Mouse (Mus musculus) ovary, adult 18-20 months (tissue): ENCODE data around the gene Gnai3.

Experiments
- DNase-seq: peaks from one replicate; pipeline ENCODE4 v3.0.0; 2022; ENCODE audit warnings: low spot score, mixed read lengths

The Gnai3 gene

DNA sequence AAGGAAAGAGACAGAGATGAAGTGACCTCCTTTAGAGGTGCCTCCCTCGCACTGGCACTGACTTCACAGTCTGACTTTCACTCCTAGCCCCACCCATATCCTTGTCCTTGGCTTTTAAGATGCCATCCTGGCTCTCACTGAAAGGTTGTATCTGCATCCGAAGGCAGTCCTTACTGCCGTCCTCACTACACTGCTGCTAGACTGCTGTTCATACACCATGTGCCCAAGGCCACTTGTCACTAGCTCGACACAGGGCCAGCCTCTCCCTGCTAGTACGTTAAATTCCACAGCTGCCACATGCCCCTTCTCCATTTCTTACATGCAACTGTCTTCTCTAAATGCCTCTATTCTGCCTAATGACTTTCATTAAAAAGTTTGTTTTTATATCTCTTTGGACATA, 34.6 kb downstream of the Gnai3 start:
- DNase-seq: no peak

DNA sequence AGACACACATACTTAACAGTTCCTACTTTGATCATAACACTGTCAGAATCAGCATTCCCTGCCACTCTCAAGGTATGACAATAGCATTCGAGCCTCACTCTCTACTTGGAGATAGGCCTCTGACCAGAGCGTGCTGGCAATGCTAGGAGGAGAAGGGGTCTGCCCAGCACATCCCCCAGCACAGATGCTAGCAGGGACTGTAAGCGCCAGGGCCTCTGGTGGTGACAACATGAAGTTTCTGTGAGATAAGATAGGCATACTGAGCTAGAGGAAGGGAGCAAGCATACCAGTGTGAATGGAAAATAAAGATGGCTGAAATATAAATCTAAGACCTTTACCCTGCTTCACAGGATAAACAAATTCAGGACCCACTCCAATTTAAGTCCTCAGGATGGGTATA, 40.7 kb downstream of the Gnai3 start:
- no peak for DNase-seq

- no peak for DNase-seq
Measured at GRCm38 (mm10) chr3:108102075-108102474, 43.9 kb downstream of the Gnai3 start.

GRCm38 (mm10) chr3:108101594-108101993, 44.4 kb downstream of the Gnai3 start:
- no peak for DNase-seq

DNA sequence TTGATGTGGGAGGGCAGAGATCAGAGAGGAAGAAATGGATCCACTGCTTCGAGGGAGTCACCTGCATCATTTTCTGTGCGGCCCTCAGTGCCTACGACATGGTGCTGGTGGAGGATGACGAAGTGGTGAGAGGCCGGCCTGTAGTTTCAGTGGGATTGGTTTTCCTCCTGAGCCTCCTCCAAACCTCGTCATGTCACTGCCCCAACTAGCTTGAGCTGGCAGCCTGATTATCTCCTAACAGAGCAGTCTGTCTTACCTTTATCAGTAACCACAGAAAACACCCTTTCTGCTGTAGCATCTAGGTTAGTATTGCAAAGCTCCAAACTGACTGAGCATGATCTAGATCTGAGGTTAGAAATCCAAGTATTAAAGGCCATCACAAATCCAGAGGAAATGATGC, 47.6 kb downstream of the Gnai3 start:
- DNase-seq: no peak

- DNase-seq: no peak
Measured at GRCm38 (mm10) chr3:108097656-108098055, 48.3 kb downstream of the Gnai3 start.

GRCm38 (mm10) chr3:108096726-108097125, 49.2 kb downstream of the Gnai3 start:
- no peak for DNase-seq

- no peak for DNase-seq
Measured at GRCm38 (mm10) chr3:108096226-108096625, 49.7 kb downstream of the Gnai3 start.

DNA sequence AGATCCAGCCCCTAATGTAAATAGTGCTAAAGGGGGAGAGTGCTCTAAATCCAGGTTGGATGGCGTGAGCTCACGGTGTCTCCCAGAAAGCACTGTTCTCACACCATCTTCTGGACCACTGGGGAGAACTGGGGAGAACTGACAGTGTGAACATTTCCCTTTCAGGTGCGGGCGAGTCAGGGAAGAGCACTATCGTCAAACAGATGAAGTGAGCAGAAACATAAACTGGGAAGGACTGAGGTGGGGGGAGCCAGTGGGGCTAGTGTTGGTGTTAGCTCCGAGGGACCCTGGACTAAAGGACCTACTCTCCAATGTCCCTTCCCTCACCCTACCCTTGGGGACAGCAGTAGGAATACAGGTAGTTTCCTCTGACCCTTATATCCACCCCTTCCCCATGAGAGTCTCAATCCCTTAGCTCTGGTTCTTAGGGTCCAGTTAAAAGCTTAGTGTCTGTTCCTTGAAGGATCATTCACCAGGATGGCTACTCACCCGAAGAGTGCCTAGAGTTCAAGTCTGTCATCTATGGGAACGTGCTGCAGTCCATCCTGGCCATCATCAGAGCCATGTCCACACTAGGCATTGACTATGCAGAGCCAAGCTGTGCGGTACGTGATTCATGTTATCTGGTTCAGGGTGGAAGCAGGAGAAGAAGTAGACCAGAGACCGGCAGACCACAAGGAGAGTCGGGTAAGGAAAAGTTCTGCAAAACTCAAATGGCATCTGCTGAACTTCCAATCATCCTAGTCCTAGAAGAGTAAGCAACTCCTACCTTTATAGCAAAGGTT, 50.8 kb downstream of the Gnai3 start:
- no peak for DNase-seq

GRCm38 (mm10) chr3:108094146-108094545, 51.8 kb downstream of the Gnai3 start:
- DNase-seq: no peak

DNA sequence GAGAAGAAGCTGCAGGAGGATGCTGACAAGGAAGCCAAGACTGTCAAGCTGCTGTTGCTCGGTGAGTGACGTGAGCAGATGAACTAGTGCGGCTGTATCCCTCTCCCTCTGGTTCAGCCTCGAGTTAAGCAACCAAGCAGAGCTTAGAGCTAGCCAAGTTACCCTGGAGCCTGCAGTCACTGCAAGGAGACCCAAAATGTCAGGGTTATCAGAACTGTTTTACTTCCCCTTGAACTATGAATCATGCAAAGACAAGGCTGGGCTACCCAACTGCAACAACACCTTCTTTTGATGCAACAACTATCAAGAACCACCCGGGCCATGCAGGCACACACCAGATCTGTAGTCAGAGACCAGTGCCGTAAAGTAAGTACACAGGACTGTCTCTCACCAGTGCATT, 52.6 kb downstream of the Gnai3 start:
- DNase-seq: no peak

DNA sequence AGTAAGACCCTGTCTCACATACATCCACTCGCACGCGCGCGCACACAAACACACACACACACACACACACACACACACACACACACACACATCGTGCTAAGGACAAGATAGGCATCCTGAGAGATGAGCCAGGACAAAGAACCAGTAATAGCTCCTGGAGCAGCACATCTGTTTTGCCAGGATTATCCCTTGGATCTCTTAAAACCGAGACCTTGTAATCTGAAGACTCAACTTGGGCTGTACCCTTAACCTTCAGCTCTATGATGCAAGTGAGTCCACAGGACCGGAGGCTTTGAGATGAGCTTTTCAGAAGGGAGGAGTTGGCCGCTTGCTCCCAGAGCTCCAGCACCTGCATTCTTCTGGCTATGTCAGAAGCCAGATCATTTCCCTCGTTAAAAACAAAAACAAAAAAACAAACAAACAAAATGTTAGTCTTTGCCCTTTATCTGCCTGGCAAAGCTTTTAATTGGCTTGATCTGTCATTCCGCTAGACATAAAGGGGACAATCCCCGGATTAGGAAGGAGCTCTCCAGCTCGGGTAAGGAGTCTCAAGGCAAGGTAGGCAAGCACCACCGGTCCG, 53.3 kb downstream of the Gnai3 start, which contains the start of gene Gnat2:
Gene Gnat2, plus strand, starts transcription at position 254 of the 580 bp plus-strand sequence.
- DNase-seq: no peak

GRCm38 (mm10) chr3:108092030-108092429, 53.9 kb downstream of the Gnai3 start:
- DNase-seq: no peak

GRCm38 (mm10) chr3:108090561-108090960, 55.4 kb downstream of the Gnai3 start:
- no peak for DNase-seq

DNA sequence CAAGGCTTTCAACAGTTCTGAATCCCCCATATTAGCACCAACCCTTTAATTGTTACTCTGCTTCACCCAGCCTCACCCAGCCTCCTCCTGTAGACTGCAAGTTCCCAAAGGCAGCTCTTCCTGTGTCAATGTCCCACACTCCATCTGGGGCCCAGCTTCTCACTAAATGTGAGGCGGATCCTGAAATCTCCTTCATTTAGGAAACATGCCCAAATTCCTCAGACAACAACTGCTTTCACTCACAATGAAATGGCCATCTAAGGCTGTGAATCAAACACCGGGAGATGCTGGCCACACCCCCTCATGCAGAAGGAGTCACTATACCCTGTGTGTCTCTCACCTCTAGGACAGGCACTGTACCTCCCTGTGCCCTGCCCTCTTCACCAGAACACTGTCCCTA, 56.0 kb downstream of the Gnai3 start:
- no peak for DNase-seq

GRCm38 (mm10) chr3:108088842-108089380, 57.0 kb downstream of the Gnai3 start:
- peak; percentile 45 for DNase-seq

GRCm38 (mm10) chr3:108087329-108087728, 58.6 kb downstream of the Gnai3 start:
- DNase-seq: no peak

- peak; percentile 74 for DNase-seq
Measured at GRCm38 (mm10) chr3:108086470-108086979, 59.4 kb downstream of the Gnai3 start, which contains the start of gene Ampd2. Gene Ampd2 (minus strand): TSS chr3:108086651.

GRCm38 (mm10) chr3:108085721-108086469, 60.1 kb downstream of the Gnai3 start:
- DNase-seq: peak; percentile 82

DNA sequence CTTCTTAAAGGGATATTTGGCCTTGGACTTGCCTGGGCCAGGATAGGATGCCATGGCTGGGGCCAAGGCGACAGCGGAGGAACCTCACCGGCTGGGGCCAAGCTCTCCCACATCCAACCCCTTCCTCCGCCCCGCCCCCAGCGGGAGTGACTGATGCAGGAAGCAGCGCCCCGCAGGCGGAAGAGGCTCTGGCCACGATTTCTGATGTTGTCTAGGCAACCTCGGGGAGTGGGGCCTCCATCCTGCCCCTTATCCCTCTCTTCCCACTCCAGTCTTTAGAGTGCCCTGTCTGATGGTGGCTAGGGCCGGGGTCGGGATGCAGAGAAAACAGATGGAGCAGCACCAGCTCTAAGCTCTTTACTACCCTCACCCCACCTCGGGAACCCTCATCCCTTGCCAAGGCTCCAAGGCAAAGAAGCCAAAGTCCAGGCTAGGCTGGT, 60.6 kb downstream of the Gnai3 start:
- peak; percentile 88 for DNase-seq

DNA sequence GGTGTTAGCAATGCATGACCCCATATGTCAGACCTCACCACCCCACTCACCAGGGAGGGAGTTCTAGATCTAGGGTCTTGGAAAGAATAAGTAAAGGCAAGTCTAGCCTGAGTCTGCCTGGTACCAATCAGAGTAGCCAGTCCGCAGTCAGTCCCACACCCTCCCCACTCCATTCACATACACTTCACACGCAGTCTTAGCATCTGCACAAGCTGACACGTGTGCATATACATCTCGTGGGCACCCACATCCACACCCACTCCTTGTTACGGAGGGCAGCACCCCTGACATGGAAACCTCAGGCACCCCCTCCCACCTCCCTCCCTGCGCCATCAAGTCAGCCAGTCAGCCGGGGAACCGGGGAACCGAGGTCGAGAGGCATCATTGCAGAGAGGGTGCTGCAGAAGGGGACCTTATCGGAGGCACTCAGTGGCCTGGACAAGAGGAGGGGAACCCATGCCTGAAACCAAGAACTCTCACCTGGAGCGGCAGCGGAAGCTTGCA, 61.1 kb downstream of the Gnai3 start:
- DNase-seq: no peak

GRCm38 (mm10) chr3:108083904-108084407, 62.0 kb downstream of the Gnai3 start:
- DNase-seq: no peak
